Mouse (Mus musculus): ENCODE data around the gene Med18. TPM values are rescaled to one million over a fixed set of nuclear protein-coding genes. Genes with fewer than 3 reads are reported as not detected.

Med18 gene
- total and polyA plus RNA-seq, 2 experiments from 2014 or later, result 13.1 to 14.3 TPM

DNA sequence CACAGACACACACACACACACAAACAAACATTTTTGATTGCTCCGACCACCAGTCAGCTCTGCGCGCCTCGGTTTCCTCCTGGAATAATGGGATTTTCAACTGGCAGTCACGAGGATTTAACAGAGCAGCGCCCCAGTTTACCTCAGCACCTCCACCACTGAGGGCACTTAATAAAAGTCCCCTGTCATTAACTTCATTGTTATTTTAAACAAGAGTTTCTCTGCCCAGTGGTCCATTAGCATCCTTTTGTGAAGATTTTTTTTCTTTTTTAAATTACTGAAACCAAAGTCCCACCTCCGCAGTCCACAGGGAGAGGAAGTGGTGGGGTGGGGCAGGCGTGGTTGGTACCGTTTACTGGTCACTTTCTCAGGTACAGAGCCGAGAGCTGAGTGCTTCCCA is 42.1 kb upstream of the Med18 start:
- H3K4me1 ChIP-seq (ENCODE audit: insufficient read depth, low read length), result no peaks in the 10 kb centered on the region
- ATAC-seq (ENCODE audit: low FRiP score) (no peak), DNase-seq (ENCODE audit: low spot score) (no peak)
- H3K4me3 ChIP-seq (ENCODE audit: low read depth, low read length), result no peak overlapping the region
- TF ChIP-seq CTCF (IDR thresholded peaks at IDR 0.05), result no peak
- no peaks in the 10 kb centered on the region for H3K27me3 ChIP-seq (ENCODE audit: insufficient read depth, low read length)
- no peak overlapping the region for H3K27ac ChIP-seq (ENCODE audit: low read depth, low read length)
- no peak overlapping the region for H3K4me2 ChIP-seq (ENCODE audit: low read depth, low read length, poor library complexity, severe bottlenecking)
- WGBS, result 29% methylated on average over 10 of the region's 10 CpGs
- no peaks in the 10 kb centered on the region for H3K9me3 ChIP-seq (ENCODE audit: low read length)
- no peak overlapping the region for H3K9ac ChIP-seq (replicated peaks; ENCODE audit: low read length, poor library complexity, severe bottlenecking)
- no peaks in the 10 kb centered on the region for H3K36me3 ChIP-seq (ENCODE audit: insufficient read depth, low read length)

- no peaks in the 10 kb centered on the region for H3K27me3 ChIP-seq (ENCODE audit: insufficient read depth, low read length)
- 64% methylated on average over 6 of the region's 6 CpGs for WGBS
- no peak overlapping the region for H3K9ac ChIP-seq (replicated peaks; ENCODE audit: low read length, poor library complexity, severe bottlenecking)
- H3K4me3 ChIP-seq (ENCODE audit: low read depth, low read length), result no peak overlapping the region
- DNase-seq (ENCODE audit: low spot score) (no peak), ATAC-seq (ENCODE audit: low FRiP score) (no peak)
- no peaks in the 10 kb centered on the region for H3K4me1 ChIP-seq (ENCODE audit: insufficient read depth, low read length)
- H3K4me2 ChIP-seq (ENCODE audit: low read depth, low read length, poor library complexity, severe bottlenecking), result no peak overlapping the region
- H3K9me3 ChIP-seq (ENCODE audit: low read length), result no peaks in the 10 kb centered on the region
- TF ChIP-seq CTCF (IDR thresholded peaks at IDR 0.05), result no peak
- H3K27ac ChIP-seq (ENCODE audit: low read depth, low read length), result no peak overlapping the region
- H3K36me3 ChIP-seq (ENCODE audit: insufficient read depth, low read length), result no peaks in the 10 kb centered on the region
Observed at GRCm38 (mm10) chr4:132505034-132505738, 41.5 kb upstream of the Med18 start.

DNA sequence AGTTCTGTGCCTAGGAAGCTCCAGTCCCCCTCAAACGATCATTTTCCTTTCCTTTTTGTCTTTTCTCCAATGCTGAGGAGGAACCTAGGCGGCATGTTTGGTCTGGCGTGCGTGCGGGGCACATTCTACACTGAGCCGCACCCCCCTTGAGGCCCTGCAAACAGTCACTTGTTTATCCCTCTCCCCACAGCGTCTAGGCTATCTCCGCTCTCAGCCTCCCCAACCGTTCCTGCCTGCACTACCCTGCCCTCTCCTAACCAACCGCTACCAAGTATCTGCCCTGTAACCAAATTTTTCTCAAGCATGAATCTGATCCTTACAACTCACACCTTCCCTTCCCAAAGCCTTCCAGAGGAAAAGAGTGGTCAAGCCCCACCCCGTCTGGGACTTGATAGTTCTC is 39.6 kb upstream of the Med18 start:
- no peaks in the 10 kb centered on the region for H3K27me3 ChIP-seq (ENCODE audit: insufficient read depth, low read length)
- H3K27ac ChIP-seq (ENCODE audit: low read depth, low read length), result no peak overlapping the region
- DNase-seq (ENCODE audit: low spot score) (no peak), ATAC-seq (ENCODE audit: low FRiP score) (no peak)
- no peak for TF ChIP-seq CTCF (IDR thresholded peaks at IDR 0.05)
- 84% methylated on average over 11 of the region's 11 CpGs for WGBS
- peaks cover 9% of the 10 kb centered on the region; the same call in 1 of the 2 replicates for H3K36me3 ChIP-seq (ENCODE audit: insufficient read depth, low read length)
- H3K9ac ChIP-seq (replicated peaks; ENCODE audit: low read length, poor library complexity, severe bottlenecking), result no peak overlapping the region
- no peak overlapping the region for H3K4me3 ChIP-seq (ENCODE audit: low read depth, low read length)
- no peak overlapping the region for H3K4me2 ChIP-seq (ENCODE audit: low read depth, low read length, poor library complexity, severe bottlenecking)
- no peaks in the 10 kb centered on the region for H3K9me3 ChIP-seq (ENCODE audit: low read length)
- H3K4me1 ChIP-seq (ENCODE audit: insufficient read depth, low read length), result no peaks in the 10 kb centered on the region

DNA sequence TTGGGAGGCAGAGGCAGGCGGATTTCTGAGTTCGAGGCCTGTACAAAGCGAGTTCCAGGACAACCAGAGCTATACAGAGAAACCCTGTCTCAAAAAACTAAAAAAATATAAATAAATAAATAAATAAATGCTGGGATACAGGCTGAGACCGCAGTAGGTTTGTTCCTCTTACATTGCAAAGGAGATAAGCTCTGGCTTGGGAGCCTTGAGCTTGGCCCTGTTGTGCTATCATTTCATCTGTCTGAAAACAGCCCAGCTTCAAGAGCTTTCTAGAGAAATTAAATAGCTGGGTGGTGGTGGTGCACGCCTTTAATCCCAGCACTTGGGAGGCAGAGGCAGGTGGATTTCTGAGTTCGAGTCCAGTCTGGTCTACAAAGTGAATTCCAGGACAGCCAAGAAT is 37.9 kb upstream of the Med18 start:
- Histone ChIP-seq H3K27me3 (ENCODE audit: insufficient read depth, low read length) (no peaks in the 10 kb centered on the region), H3K36me3 (ENCODE audit: insufficient read depth, low read length) (peaks cover 22% of the 10 kb centered on the region), H3K27ac (ENCODE audit: low read depth, low read length) (no peak overlapping the region), H3K9ac (replicated peaks; ENCODE audit: low read length, poor library complexity, severe bottlenecking) (no peak overlapping the region), H3K4me1 (ENCODE audit: insufficient read depth, low read length) (no peaks in the 10 kb centered on the region), H3K9me3 (ENCODE audit: low read length) (no peaks in the 10 kb centered on the region), H3K4me3 (ENCODE audit: low read depth, low read length) (no peak overlapping the region), H3K4me2 (ENCODE audit: low read depth, low read length, poor library complexity, severe bottlenecking) (no peak overlapping the region)
- WGBS, result 94% methylated on average over 6 of the region's 6 CpGs
- DNase-seq (ENCODE audit: low spot score) (no peak), ATAC-seq (ENCODE audit: low FRiP score) (no peak)
- TF ChIP-seq CTCF (IDR thresholded peaks at IDR 0.05), result no peak

GRCm38 (mm10) chr4:132494271-132494918 is 30.7 kb upstream of the Med18 start:
- Histone ChIP-seq H3K4me2 (ENCODE audit: low read depth, low read length, poor library complexity, severe bottlenecking) (no peak overlapping the region), H3K9me3 (ENCODE audit: low read length) (no peaks in the 10 kb centered on the region), H3K9ac (replicated peaks; ENCODE audit: low read length, poor library complexity, severe bottlenecking) (no peak overlapping the region), H3K36me3 (ENCODE audit: insufficient read depth, low read length) (peaks cover 38% of the 10 kb centered on the region), H3K27me3 (ENCODE audit: insufficient read depth, low read length) (no peaks in the 10 kb centered on the region), H3K4me1 (ENCODE audit: insufficient read depth, low read length) (no peaks in the 10 kb centered on the region), H3K27ac (ENCODE audit: low read depth, low read length) (no peak overlapping the region), H3K4me3 (ENCODE audit: low read depth, low read length) (no peak overlapping the region)
- ATAC-seq (ENCODE audit: low FRiP score) (no peak), DNase-seq (ENCODE audit: low spot score) (no peak)
- no peak for TF ChIP-seq CTCF (IDR thresholded peaks at IDR 0.05)
- WGBS, result 92% methylated on average over 20 of the region's 20 CpGs

Data from midbrain, postnatal 0 days (tissue).